Mouse (Mus musculus) adrenal gland, postnatal 10 days (tissue): ENCODE measurements around the gene Sash1. TPM values are rescaled to one million over a fixed set of nuclear protein-coding genes. Genes with fewer than 3 reads are reported as not detected.
A peak's percentile ranks its signal among the peaks of the same experiment; 100 is the strongest.

ENCODE experiments used
- DNase-seq: peaks from one replicate; pipeline ENCODE4 v3.0.0; 2021; ENCODE audit warnings: mixed read lengths
- total RNA-seq, 2 experiments: library from RNA; stranded (reverse); gene quantifications; 2 replicates each; pipeline ENCODE4 v1.2.3; 2021

Gene Sash1
- total RNA-seq, 2 experiments from 2014 or later, result 47.7 to 50.6 TPM

DNA sequence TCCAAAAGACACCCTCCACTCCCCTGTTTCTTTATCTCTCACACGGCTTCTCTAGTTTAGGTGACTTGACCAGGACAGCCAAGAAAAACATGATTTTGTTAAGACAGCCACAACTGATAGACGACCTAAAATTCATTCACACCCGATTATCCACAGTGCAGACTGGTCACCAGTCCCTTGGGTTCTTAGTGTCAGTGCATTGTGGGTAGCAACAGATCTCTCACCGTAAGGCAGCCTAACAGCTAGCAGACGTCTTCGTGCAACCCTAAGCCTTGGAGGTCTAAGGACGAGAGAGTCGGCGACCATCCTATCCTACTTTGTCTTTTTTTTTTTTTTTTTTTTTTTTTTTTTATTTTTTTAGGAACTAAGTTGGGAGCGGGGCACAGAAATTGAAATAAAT lies 34.2 kb downstream of the Sash1 start:
- no peak for DNase-seq

GRCm38 (mm10) chr10:8847974-8848373 lies 37.9 kb downstream of the Sash1 start:
- DNase-seq, result no peak

GRCm38 (mm10) chr10:8846258-8846657 lies 39.6 kb downstream of the Sash1 start:
- DNase-seq, result no peak

DNA sequence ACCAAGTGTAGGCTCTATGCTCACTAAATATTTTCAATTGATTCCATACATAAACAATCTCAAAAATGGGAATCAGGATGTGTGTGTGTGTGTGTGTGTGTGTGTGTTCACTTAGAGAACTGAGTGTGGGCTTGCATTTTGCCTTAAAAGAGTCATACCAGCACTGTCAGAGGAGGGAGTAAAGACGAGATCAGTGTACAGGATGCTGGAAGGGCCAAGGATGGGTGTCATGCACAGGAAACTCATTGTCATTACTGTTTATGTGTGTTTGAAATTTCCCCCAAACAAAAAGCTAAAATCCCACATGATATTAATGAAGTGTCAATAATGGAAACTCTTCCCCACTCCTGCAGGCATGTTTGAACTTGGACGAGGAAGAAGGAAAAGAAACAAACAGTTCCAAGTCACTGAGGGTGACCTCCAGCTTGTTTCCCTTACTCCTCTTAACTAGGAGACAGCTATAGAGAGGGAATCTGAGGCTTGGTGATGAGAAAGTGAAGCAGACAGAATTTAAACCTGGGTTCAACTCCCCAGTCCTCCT lies 40.6 kb downstream of the Sash1 start:
- no peak for DNase-seq

- no peak for DNase-seq
Observed at GRCm38 (mm10) chr10:8839956-8840355, 45.9 kb downstream of the Sash1 start.

DNA sequence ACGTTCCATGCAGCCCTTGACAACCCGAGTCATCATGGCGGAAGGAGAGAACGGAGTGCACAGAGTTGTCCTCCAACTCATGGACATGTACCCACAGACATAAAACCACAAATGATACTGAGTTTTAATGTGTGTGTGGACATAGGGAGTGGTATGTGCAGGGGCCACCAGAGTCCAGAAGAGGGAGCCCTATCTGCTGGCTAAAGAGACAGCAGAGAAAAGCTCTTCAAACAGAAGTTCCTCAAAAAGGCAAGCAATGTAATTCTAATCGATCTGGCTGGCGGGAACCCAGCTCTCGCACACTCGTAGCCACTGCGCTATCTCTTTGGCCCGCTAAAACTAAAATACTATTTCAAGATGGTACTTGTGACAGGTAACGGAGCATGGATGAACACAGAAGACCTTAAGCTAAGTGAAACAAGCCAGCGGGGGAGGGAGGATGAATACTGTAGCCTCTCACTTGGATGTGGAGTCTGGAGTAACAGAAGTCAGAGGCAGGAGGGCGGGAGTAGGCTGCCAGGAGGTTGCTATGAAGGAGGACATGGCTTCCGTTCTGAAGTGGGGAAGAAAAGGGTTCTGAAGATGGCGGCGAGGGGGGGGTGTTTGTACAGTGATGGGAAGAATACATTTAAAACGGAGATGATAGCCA lies 51.9 kb downstream of the Sash1 start:
- DNase-seq, result peak; percentile 46

- DNase-seq, result no peak
Observed at GRCm38 (mm10) chr10:8826303-8826702, 59.6 kb downstream of the Sash1 start.

DNA sequence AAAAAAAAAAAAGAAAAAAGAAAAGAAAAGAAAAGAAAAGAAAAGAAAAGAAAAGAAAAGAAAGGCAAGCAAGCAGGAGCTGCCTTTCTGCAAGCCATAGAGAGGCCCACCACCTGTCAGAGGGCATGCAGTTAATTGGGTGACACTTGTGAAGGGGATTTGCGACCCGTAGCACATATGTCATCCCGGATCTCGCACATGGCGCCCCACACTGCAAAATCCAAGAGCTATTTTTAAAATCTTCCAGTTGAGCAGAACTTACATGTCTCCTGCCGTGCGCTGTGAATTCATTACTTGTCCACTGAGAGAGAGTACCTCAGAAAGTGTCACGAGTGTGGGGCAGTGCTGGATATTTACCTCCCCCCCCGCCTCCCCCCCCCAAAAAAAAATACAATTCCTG lies 60.0 kb downstream of the Sash1 start:
- DNase-seq, result no peak

DNA sequence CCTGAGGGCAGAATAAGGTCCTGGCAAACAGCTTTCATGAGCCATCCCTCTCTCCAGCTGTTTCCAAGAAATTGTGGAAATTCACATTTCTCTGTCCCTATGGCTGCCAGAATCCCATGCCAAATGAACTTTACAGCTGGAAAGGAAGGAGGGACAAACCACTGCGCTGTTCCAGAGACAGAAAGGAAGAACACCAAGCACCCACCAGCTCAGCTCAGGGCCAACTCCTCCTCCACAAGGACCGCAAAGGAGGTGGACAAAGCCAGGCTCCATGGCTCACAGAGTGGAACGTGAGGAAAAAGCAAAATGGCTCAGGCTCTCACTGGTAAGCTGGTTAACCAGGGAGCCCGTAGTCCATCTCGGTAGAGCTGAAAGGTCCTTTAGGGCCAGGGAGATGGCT lies 67.8 kb downstream of the Sash1 start:
- DNase-seq, result no peak

DNA sequence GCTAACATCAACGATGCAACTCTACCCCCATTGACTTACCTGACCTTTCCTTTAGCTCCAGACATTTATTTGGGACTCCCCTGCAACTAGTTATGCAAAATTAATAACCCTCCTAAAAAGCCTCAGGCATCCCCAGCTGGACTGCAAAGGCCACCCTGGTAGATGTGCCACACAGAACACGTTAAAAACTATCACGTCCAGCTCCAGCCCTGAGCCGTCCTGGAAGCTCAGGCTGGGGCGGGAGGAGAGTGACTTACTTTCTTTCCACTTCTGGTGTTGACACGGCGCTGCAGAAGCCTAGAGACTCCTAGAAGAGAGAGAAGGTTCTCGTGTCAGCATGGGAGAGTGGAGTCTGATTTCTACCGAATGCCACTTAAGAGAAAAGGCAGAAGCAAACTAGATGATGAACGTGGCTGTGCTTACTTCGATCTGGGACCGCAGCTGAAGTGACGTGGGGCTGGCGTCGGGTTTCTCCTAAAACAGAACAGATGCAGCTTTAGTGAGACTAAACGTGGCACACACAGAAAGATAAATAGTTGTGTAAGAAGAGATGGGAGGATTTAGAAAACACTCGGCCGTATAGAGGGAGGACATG lies 71.8 kb downstream of the Sash1 start:
- no peak for DNase-seq

DNA sequence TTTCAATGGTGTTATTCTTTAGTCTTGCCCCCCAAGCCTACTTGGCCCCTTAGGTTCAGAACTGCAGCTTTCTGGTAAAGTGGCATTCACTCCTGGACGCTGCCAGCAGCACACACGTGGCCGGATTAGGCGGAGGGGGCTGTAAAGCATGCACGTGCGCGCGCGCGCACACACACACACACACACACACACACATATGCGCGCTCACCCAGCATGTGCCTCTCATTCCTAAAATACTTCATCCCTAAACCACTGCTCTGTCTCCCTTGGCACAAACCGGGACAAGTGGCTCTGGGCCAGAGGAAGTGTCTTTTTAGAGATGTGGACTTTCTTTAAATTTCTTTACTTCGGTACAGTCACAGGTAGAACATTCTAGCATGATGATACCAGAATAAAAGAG lies 72.6 kb downstream of the Sash1 start:
- no peak for DNase-seq

DNA sequence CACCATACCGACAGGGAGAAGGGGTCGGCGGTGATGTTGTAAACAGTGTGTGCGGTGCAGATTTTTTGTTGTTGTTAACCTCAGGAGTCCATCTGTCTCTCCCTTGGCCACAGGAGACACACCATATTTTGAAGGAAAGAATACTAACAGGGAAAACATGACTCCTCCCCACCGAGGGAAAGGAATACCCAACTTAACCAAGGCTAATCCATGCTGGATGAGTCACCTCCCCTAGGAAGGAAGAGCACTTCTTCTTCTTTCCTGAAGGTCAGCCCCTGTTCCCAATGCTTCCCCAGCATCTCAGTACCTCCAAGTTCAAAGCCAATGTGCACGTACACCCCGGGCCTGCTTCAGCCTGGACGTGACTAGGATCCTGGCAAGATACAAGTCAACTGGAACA lies 73.1 kb downstream of the Sash1 start:
- no peak for DNase-seq

DNA sequence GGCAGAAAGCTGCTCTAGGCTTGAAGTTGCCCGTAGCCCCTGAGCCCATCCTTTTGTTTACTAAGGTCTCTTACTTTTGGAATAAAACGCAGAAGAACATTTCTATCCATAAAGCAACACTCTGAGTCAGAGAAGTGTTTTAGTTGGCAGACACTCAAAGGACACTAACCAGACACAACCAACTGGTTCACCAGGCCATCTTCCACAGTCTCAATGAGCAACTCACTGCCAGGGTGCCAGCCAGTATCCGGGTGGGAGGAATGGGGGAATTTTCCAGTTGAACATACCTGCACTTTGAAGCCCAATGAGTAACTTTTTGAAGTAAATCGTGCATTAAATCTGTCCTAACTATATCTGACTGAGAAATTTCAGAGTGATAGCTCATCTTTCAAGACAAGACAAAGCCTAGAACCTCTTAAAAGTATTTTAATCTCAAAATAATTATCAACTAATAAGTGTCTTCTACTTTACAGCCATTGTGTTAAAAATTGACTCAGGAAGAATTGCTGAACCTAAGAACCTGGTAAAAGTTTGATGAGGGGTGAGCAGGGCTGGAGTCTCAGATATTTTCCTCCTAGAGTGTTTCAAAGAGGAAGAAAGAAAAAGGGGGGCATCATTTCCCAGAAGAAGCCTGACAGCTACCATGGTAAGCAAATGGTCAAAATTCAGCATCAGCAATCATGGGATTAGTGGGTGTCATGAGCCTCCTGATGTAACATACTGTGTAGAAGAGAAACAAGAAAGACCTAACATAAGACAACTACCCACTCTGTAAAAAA lies 74.4 kb downstream of the Sash1 start:
- no peak for DNase-seq

DNA sequence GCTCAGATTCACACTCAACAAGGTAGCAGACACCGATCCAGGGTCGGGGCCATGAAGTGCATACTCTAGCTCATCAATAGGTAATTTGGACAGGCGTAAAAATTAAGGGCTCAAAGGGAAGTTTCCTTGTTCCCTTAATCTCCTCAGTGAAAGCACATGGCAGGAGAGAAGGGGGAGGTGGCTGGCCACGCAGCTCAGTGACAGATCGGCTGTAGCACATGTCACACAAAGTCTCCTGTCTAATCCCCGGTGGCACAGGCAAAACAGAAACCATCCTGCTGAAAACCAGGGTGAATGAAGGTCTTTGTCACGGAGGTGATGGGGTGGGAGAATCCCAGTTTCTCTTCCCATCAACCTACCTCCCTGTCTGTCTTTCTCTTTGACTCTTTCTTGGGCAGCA lies 75.4 kb downstream of the Sash1 start:
- DNase-seq, result no peak

GRCm38 (mm10) chr10:8808383-8808782 lies 77.5 kb downstream of the Sash1 start:
- DNase-seq, result no peak

DNA sequence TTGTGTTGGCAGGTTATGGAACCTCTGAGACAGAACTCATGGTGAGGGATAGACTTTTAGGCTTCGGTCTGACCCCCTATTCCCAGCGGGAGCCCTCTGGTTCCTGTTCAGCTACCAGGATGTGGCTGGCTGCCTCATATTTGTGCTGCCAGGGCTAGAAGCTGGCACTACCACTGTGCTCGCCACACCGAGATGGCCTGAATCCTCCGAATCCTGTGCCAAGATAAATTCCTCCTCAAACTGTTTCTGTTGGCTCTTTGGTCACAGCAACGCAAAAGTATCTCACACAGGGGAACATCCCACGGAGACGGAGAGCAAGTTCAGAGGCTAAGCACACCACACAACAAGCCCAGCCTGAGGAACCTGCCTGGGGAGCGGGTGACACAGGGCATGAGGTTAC lies 78.3 kb downstream of the Sash1 start:
- no peak for DNase-seq

- peak; percentile 33 for DNase-seq
Observed at GRCm38 (mm10) chr10:8805402-8805801, 80.5 kb downstream of the Sash1 start.

DNA sequence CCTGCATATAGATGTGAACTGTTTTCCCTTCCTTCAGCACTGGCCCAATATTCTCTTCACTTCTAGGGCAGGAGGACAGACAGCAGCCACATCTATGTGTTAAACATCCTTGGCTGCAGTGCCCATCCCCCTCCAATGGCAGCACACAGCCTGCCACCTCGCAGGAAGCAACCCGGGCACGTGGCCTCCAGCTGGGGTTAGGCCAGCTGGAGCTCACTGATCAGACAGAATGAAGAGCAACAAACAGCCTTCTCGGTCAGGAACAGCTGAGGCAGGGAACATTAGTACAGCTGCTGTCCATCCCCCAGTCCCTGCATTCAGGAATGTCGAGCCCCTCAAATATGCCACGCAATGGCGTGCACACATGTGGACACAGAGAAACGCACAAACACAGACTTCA lies 81.6 kb downstream of the Sash1 start:
- peak; percentile 44 for DNase-seq

DNA sequence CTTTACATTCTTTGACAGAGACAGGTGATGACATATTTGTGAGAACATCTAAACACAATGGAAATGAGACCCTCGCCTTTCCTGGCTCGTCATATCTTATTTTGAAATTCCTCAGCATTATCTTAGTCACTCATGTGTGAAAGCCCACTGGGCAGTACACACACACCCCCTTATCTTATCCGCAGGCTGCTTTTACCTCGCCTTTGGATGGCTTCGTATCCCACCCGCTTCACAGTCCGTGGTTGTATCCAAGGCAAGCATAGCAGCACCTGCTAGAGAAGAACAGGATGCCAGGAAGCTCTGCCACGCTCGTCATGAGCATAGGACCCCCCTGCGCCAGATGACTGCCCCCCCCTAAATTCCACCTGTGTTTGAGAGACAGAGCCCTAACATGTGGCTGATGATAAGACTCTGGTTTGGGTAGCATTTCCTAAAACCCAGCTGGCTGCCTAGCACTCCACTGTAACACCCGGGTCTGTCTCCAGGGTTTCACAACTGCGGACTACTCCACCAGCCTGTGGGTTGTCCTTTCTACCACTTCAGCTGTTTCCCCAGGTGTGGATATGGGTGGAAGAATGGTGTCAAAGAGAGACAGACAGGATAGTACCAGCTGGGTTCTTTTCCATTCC lies 84.0 kb downstream of the Sash1 start:
- no peak for DNase-seq

GRCm38 (mm10) chr10:8801139-8801613 lies 84.7 kb downstream of the Sash1 start:
- no peak for DNase-seq

- peak; percentile 57 for DNase-seq
Observed at GRCm38 (mm10) chr10:8797826-8798225, 88.0 kb downstream of the Sash1 start.

DNA sequence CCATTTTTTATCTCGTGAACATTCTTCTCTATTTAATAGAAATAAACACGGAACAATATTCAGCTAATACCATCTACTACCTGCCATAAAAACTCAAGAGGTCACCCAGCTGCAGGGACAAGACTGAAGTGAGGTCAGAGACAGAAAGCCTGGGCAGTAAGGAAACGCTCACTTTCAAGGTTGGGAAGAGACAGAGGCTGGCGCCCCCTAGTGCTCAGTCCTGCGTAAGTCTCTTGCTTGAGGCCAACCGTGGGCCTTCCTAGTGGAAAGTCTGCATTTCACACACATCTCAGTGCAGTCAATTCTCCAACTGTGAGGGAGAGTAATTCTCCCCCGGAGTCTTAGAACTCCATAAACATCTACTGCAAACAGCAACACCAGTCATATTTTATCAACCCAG lies 90.5 kb downstream of the Sash1 start:
- peak; percentile 88 for DNase-seq

DNA sequence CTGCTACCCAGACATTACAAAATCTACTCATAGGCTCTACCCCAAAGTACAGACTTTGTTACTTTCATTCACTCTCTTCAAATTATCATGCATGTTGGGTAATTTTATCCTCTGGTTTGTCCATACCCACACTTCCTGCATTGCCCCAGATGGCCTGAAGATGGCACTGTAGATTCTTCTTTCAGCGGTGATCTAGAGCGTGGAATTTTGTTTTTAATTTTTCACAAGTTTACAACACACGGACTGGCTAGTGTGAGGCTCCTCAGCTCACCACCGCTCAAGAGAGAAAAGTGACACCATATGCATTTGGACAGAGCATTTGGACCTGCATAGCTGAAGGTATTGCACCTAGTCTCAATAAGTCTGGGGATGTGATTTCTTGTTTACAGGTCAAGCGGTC lies 93.5 kb downstream of the Sash1 start:
- DNase-seq, result peak; percentile 77
